Mouse (Mus musculus): ENCODE measurements around the gene Mcemp1. TPM values are rescaled to one million over a fixed set of nuclear protein-coding genes. Genes with fewer than 3 reads are reported as not detected.

Gene Mcemp1
- total and polyA plus RNA-seq, 3 experiments: 0.11 TPM; not detected in 2

DNA sequence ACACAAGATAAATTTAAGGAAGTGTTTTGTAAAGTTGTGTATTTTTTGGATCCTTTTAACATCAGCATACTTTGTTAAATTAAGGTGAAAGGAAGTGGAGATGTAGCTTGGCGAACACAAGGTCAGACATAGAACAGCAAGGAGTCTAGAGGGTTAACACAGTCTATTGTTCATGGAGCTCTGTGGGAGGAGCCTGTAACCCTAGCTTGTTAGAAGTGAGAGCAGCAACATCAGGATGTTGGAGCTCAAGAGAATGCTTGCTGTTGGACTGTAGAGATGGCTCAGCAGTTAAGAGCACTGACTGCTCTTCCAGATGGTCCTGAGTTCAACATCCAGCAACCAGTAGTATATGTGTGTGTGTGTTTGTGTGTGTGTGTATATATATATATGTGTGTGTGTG, 16.6 kb upstream of the Mcemp1 start:
- DNase-seq (ENCODE audit: low spot score) (no peak), ATAC-seq (ENCODE audit: extremely low read depth, insufficient number of reproducible peaks, low FRiP score, poor library complexity, severe bottlenecking) (no peak)
- Histone ChIP-seq H3K4me3 (ENCODE audit: low read depth, low read length) (no peak overlapping the region), H3K36me3 (replicated peaks) (peaks cover 2% of the 10 kb centered on the region), H3K9me3 (replicated peaks) (no peaks in the 10 kb centered on the region), H3K27me3 (ENCODE audit: insufficient read depth, low read length) (peaks cover 27% of the 10 kb centered on the region), H3K4me1 (ENCODE audit: insufficient read depth, low read depth, low read length) (peaks cover 8% of the 10 kb centered on the region)
- no peak for TF ChIP-seq CTCF (IDR thresholded peaks at IDR 0.05; ENCODE audit: low read depth, low read length)
- TF ChIP-seq GATA1 (IDR thresholded peaks at IDR 0.05; ENCODE audit: borderline replicate concordance, low read length): no peak
- no peak for TF ChIP-seq POLR2AphosphoS5 (IDR thresholded peaks at IDR 0.05; ENCODE audit: insufficient replicate concordance, low read depth, low read length)
- TF ChIP-seq GATA2 (IDR thresholded peaks at IDR 0.05; ENCODE audit: borderline replicate concordance, low read depth, low read length): no peak
- no peak for TF ChIP-seq TAL1 (conservative IDR thresholded peaks at IDR 0.05; ENCODE audit: low read depth, low read length)

DNA sequence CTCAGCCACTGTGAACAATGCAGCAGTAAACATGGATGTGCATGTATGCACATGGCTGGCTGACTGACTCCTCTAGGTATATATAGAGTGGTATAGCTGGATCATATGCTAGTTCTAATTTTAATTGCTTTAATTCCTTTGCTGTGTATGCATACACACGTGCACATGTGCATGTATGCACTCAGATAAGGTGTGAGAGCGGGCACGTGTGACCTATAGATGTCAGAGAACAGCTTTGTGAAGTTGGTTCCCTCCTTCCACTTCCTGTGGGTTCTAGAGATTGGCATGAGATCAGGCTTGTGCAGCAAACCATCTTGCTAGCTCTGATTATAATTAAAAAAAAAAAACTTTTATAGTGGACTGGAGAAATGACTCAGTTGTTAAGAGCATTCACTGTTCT, 12.7 kb upstream of the Mcemp1 start:
- Histone ChIP-seq H3K9me3 (replicated peaks) (no peaks in the 10 kb centered on the region), H3K36me3 (replicated peaks) (no peaks in the 10 kb centered on the region), H3K4me3 (ENCODE audit: low read depth, low read length) (no peak overlapping the region), H3K27me3 (ENCODE audit: insufficient read depth, low read length) (peaks cover 51% of the 10 kb centered on the region), H3K4me1 (ENCODE audit: insufficient read depth, low read depth, low read length) (peaks cover 2% of the 10 kb centered on the region; the same call in 1 of the 2 replicates)
- DNase-seq (ENCODE audit: low spot score): no peak
- TF ChIP-seq GATA2 (IDR thresholded peaks at IDR 0.05; ENCODE audit: borderline replicate concordance, low read depth, low read length) (no peak), TAL1 (conservative IDR thresholded peaks at IDR 0.05; ENCODE audit: low read depth, low read length) (no peak), GATA1 (IDR thresholded peaks at IDR 0.05; ENCODE audit: borderline replicate concordance, low read length) (no peak), CTCF (IDR thresholded peaks at IDR 0.05; ENCODE audit: low read depth, low read length) (no peak), POLR2AphosphoS5 (IDR thresholded peaks at IDR 0.05; ENCODE audit: insufficient replicate concordance, low read depth, low read length) (no peak)
- ATAC-seq (ENCODE audit: extremely low read depth, insufficient number of reproducible peaks, low FRiP score, poor library complexity, severe bottlenecking): no peak

DNA sequence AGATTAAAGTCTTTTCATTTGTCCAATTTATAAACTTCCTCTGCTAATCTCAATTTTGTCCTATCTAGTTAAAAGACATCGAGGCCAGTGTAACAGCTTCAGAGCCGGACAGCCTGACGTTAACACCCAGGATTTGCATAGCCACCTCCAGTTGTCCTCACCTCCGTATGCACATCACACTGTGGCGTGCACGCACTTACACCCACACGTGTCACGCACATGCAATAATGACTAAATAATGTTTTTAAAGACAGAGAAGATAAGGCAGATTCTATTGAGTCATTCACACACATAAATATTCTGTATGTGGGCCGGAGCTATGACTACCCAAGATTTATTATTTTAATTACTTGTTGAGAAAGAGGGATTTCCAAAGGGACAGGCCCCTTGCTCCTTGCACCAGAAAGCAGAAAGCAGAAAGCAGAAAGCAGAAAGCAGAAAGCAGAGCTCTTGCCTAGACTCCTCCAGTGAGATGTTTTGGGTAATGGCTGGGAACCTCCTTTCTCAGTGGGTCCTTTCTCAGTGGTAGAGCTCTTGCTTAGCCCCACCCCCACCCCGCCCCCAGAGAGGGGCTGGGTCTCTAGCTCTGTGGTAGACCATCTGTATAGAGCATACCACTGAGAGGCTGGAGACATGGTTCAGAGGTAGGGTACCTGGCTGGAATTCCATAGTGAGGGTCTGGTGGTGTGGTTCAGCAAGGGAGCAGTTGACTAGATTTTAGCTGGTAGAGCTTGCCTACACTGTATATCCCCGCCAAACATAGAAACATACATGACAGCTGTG, 10.6 kb upstream of the Mcemp1 start:
- H3K4me3 ChIP-seq (ENCODE audit: low read depth, low read length): no peak overlapping the region
- ATAC-seq (ENCODE audit: extremely low read depth, insufficient number of reproducible peaks, low FRiP score, poor library complexity, severe bottlenecking): no peak
- TF ChIP-seq GATA2 (IDR thresholded peaks at IDR 0.05; ENCODE audit: borderline replicate concordance, low read depth, low read length): no peak
- no peak for TF ChIP-seq POLR2AphosphoS5 (IDR thresholded peaks at IDR 0.05; ENCODE audit: insufficient replicate concordance, low read depth, low read length)
- no peak for TF ChIP-seq TAL1 (conservative IDR thresholded peaks at IDR 0.05; ENCODE audit: low read depth, low read length)
- TF ChIP-seq GATA1 (IDR thresholded peaks at IDR 0.05; ENCODE audit: borderline replicate concordance, low read length): no peak
- no peak for TF ChIP-seq CTCF (IDR thresholded peaks at IDR 0.05; ENCODE audit: low read depth, low read length)
- no peak for DNase-seq (ENCODE audit: low spot score)
- peaks cover 51% of the 10 kb centered on the region for H3K27me3 ChIP-seq (ENCODE audit: insufficient read depth, low read length)
- no peaks in the 10 kb centered on the region for H3K36me3 ChIP-seq (replicated peaks)
- no peaks in the 10 kb centered on the region for H3K9me3 ChIP-seq (replicated peaks)
- H3K4me1 ChIP-seq (ENCODE audit: insufficient read depth, low read depth, low read length): no peaks in the 10 kb centered on the region

DNA sequence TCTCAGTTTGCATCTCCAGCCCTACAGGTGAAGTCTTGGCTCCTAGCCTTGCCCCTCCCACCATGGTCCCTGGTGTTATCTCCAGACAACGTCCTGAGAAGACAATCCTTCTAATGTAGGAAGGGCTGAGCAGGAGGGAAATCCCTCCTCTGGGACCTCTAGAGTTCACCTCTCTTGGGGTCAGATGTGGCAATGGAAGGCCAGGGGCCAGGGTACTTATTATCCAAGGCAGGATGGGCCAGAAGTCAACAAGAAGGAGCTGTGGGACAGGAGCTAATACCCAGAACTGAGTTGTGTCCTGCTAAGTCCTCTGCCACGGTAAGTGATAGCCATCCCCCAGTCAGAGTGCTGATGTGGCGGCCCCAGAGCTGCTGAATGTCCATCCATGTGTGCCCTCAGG, 10.0 kb upstream of the Mcemp1 start, which contains the start of gene Retn:
TSS of gene Retn (plus strand) at position 245 of the 400 bp plus-strand sequence.
- H3K4me1 ChIP-seq (ENCODE audit: insufficient read depth, low read depth, low read length): no peaks in the 10 kb centered on the region
- TF ChIP-seq POLR2AphosphoS5 (IDR thresholded peaks at IDR 0.05; ENCODE audit: insufficient replicate concordance, low read depth, low read length) (no peak), GATA2 (IDR thresholded peaks at IDR 0.05; ENCODE audit: borderline replicate concordance, low read depth, low read length) (no peak), GATA1 (IDR thresholded peaks at IDR 0.05; ENCODE audit: borderline replicate concordance, low read length) (no peak), CTCF (IDR thresholded peaks at IDR 0.05; ENCODE audit: low read depth, low read length) (no peak), TAL1 (conservative IDR thresholded peaks at IDR 0.05; ENCODE audit: low read depth, low read length) (no peak)
- H3K36me3 ChIP-seq (replicated peaks): no peaks in the 10 kb centered on the region
- DNase-seq (ENCODE audit: low spot score) (no peak), ATAC-seq (ENCODE audit: extremely low read depth, insufficient number of reproducible peaks, low FRiP score, poor library complexity, severe bottlenecking) (no peak)
- H3K9me3 ChIP-seq (replicated peaks): no peaks in the 10 kb centered on the region
- H3K4me3 ChIP-seq (ENCODE audit: low read depth, low read length): no peak within 1 kb of the TSS
- peaks cover 45% of the 10 kb centered on the region for H3K27me3 ChIP-seq (ENCODE audit: insufficient read depth, low read length)

DNA sequence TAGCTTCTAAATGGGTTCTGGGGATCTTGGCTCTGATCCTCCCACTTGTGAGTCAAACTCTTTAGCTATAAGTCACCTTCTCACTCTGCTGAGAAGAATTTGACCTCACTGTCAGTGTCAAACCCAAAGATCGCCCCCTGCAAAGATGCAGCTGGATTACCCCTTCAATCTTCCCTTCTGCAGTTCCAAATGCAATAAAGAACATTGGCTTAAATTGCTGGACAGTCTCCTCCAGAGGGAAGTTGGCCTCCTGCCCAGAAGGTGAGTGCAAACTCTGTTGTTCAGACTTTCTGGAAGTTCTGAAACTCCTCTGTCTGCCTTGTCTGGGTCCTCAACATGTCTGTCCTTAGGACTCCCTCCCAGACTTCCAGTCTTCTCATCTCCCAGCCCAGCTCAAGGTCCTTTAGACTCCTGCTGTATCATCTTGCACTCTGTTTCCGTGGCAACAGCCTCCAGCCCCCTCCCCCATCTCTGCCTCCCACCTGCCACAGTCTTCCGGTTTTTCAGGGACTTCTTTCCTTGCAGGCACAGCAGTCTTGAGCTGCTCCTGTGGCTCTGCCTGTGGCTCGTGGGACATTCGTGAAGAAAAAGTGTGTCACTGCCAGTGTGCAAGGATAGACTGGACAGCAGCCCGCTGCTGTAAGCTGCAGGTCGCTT, 8.7 kb upstream of the Mcemp1 start:
- no peak overlapping the region for H3K4me3 ChIP-seq (ENCODE audit: low read depth, low read length)
- H3K4me1 ChIP-seq (ENCODE audit: insufficient read depth, low read depth, low read length): no peaks in the 10 kb centered on the region
- no peak for ATAC-seq (ENCODE audit: extremely low read depth, insufficient number of reproducible peaks, low FRiP score, poor library complexity, severe bottlenecking)
- no peaks in the 10 kb centered on the region for H3K36me3 ChIP-seq (replicated peaks)
- no peak for TF ChIP-seq GATA1 (IDR thresholded peaks at IDR 0.05; ENCODE audit: borderline replicate concordance, low read length)
- no peak for TF ChIP-seq GATA2 (IDR thresholded peaks at IDR 0.05; ENCODE audit: borderline replicate concordance, low read depth, low read length)
- no peak for TF ChIP-seq CTCF (IDR thresholded peaks at IDR 0.05; ENCODE audit: low read depth, low read length)
- no peak for TF ChIP-seq TAL1 (conservative IDR thresholded peaks at IDR 0.05; ENCODE audit: low read depth, low read length)
- no peak for TF ChIP-seq POLR2AphosphoS5 (IDR thresholded peaks at IDR 0.05; ENCODE audit: insufficient replicate concordance, low read depth, low read length)
- H3K9me3 ChIP-seq (replicated peaks): no peaks in the 10 kb centered on the region
- H3K27me3 ChIP-seq (ENCODE audit: insufficient read depth, low read length): peaks cover 43% of the 10 kb centered on the region
- DNase-seq (ENCODE audit: low spot score): no peak

DNA sequence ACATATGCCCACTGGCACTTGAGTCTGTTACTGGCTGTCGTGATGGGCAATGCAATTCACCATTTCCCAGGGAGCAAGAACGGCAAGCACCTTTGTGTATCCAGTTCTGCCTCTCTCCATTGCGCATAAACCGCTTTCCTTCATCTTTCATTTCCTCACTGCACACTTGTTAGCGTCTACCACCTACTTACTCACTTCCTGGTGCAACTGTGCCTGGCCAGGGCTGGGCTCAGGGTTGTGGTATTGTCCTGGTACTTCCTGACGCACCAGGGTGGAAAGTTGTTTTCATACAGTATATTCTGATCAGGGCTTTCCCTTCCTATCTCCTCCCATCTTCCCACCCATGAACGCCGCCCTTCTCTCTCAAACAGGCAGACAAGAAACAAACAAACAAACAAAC, 4.7 kb upstream of the Mcemp1 start:
- H3K27me3 ChIP-seq (ENCODE audit: insufficient read depth, low read length): peaks cover 48% of the 10 kb centered on the region
- DNase-seq (ENCODE audit: low spot score) (no peak), ATAC-seq (ENCODE audit: extremely low read depth, insufficient number of reproducible peaks, low FRiP score, poor library complexity, severe bottlenecking) (no peak)
- H3K9me3 ChIP-seq (replicated peaks): no peaks in the 10 kb centered on the region
- H3K4me1 ChIP-seq (ENCODE audit: insufficient read depth, low read depth, low read length): no peaks in the 10 kb centered on the region
- H3K36me3 ChIP-seq (replicated peaks): no peaks in the 10 kb centered on the region
- no peak for TF ChIP-seq GATA2 (IDR thresholded peaks at IDR 0.05; ENCODE audit: borderline replicate concordance, low read depth, low read length)
- no peak for TF ChIP-seq CTCF (IDR thresholded peaks at IDR 0.05; ENCODE audit: low read depth, low read length)
- no peak for TF ChIP-seq POLR2AphosphoS5 (IDR thresholded peaks at IDR 0.05; ENCODE audit: insufficient replicate concordance, low read depth, low read length)
- TF ChIP-seq GATA1 (IDR thresholded peaks at IDR 0.05; ENCODE audit: borderline replicate concordance, low read length): no peak
- no peak for TF ChIP-seq TAL1 (conservative IDR thresholded peaks at IDR 0.05; ENCODE audit: low read depth, low read length)
- H3K4me3 ChIP-seq (ENCODE audit: low read depth, low read length): no peak overlapping the region

All from G1E (cell line).